Mouse (Mus musculus) embryonic facial prominence, embryonic 11.5 days (tissue): Measurements from ENCODE around the gene Cdc27. TPM values are rescaled to one million over a fixed set of nuclear protein-coding genes. Genes with fewer than 3 reads are reported as not detected.
"Not testable (repeated sequence)": the region's sequence is repeated elsewhere in the genome, so short reads cannot be mapped to it uniquely, and the experiment has no call there.

Experiments
- ATAC-seq: fragments of 200-750 bp; cut with Nextera tagmentation; replicated peaks from 2 replicates; pipeline ENCODE4 v1.8.0; 2017; ENCODE audit warnings: low read depth; ENCODE audit not compliant: insufficient number of reproducible peaks, low FRiP score, low TSS enrichment
- DNase-seq: peaks from one replicate; pipeline ENCODE4 v3.0.0-alpha.2; 2015; ENCODE audit warnings: low spot score
- H3K27ac ChIP-seq: fragments of 300-500 bp; sonication (generic); replicated peaks from 2 replicates; pipeline ENCODE4 v1.5.1; 2014; ENCODE audit warnings: mild to moderate bottlenecking, low read depth, low read length, control low read depth
- H3K27me3 ChIP-seq: fragments of 300-500 bp; sonication (generic); 2 replicates; pipeline ENCODE4 v1.6.1; 2014; ENCODE audit warnings: mild to moderate bottlenecking, low read length, moderate library complexity, mixed read lengths; ENCODE audit not compliant: control insufficient read depth, insufficient read depth
- H3K36me3 ChIP-seq: fragments of 300-500 bp; sonication (generic); replicated peaks from 2 replicates; pipeline ENCODE4 v1.6.1; 2014; ENCODE audit warnings: low read depth, mild to moderate bottlenecking, low read length, moderate library complexity, mixed read lengths; ENCODE audit not compliant: control insufficient read depth, insufficient read depth
- H3K4me1 ChIP-seq: fragments of 300-500 bp; sonication (generic); 2 replicates; pipeline ENCODE4 v1.6.1; 2014; ENCODE audit warnings: low read length, mixed read lengths; ENCODE audit not compliant: control insufficient read depth, insufficient read depth
- H3K4me2 ChIP-seq: fragments of 300-500 bp; sonication (generic); 2 replicates; pipeline ENCODE4 v1.6.1; 2014; ENCODE audit warnings: low read depth, mild to moderate bottlenecking, control low read depth, low read length, moderate library complexity
- H3K4me3 ChIP-seq: fragments of 300-500 bp; sonication (generic); 2 replicates; pipeline ENCODE4 v1.5.1; 2014; ENCODE audit warnings: low read depth, low read length, control low read depth
- H3K9ac ChIP-seq: fragments of 300-500 bp; sonication (generic); replicated peaks from 2 replicates; pipeline ENCODE4 v1.6.1; 2014; ENCODE audit warnings: mild to moderate bottlenecking, control low read depth, low read length
- H3K9me3 ChIP-seq: fragments of 300-500 bp; sonication (generic); replicated peaks from 2 replicates; pipeline ENCODE4 v1.6.1; 2016; ENCODE audit warnings: mild to moderate bottlenecking, low read length, inconsistent platforms, mixed read lengths; ENCODE audit not compliant: control insufficient read depth
- WGBS: fragments of 180-500 bp; shearing (Covaris S2); extraction: QIAGEN DNeasy Blood & Tissue Kit; methylation state at CpG from one replicate; pipeline ENCODE4 v1.1.7; 2014; 5-methylcytosine and 5-hydroxymethylcytosine counted together
- polyA plus RNA-seq: library from polyadenylated mRNA; unstranded; fragments of >200 nt; fragmentation: Nextera tagmentation; extraction: Ambion mirVana; gene quantifications from 2 replicates; pipeline ENCODE4 v1.2.1, GENCODE M21; 2014

Gene Cdc27
- polyA plus RNA-seq, 1 experiment from 2014 or later: 70.6 TPM

DNA sequence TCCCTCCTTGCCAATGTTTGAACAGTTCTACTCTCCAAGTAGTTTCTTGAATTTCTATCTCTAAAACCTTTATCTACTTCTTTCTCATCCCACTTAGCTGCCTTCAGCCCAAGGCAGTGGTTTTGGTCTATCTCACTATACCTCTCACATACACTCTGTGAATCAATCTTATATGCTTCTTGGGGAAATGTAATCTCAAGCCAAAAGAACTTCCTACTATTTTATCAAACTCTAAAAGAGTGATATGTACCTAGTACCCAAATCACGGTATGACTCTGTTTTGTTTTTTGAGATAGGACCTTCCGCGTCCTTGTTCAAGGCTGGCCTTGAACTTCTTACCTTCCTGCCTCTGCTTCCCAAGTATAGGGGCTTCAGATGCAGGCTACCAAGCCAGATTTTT is 2.9 kb downstream of the Cdc27 start:
- Histone ChIP-seq H3K27ac (no peak overlapping the region), H3K4me3 (no peak overlapping the region), H3K4me1 (no peaks in the 10 kb centered on the region; the same call in 1 of the 2 replicates), H3K4me2 (no peak overlapping the region), H3K27me3 (no peaks in the 10 kb centered on the region), H3K9me3 (no peaks in the 10 kb centered on the region), H3K36me3 (no peaks in the 10 kb centered on the region), H3K9ac (no peak overlapping the region)
- DNase-seq (no peak), ATAC-seq (no peak)
- WGBS: 94% methylated on average over 3 of the region's 3 CpGs

DNA sequence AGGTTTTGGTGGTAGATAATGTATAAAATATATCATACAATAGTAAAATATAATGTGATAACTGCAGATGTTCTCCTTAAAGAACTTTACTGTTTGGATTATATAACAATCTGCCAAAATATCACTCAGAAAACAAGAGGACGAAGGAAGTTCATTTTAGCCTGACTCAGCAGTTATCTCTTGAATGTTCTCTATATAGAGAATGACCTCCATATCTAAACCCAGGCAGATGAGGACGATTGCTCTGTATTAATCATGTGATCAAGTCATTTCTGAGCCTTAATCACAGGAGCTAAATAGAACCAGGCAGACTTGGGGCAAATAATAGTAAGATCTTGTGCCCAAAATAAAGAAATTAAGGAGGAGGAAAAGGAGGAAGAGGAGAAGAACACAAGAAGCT is 5.9 kb downstream of the Cdc27 start:
- no peak overlapping the region for H3K4me3 ChIP-seq
- ATAC-seq (no peak), DNase-seq (no peak)
- no peak overlapping the region for H3K9ac ChIP-seq
- no peak overlapping the region for H3K27ac ChIP-seq
- 90% methylated on average over 2 of the region's 2 CpGs for WGBS
- no peaks in the 10 kb centered on the region; the same call in 1 of the 2 replicates for H3K36me3 ChIP-seq
- no peak overlapping the region for H3K4me2 ChIP-seq
- no peaks in the 10 kb centered on the region; the same call in 1 of the 2 replicates for H3K4me1 ChIP-seq
- H3K9me3 ChIP-seq: no peaks in the 10 kb centered on the region
- H3K27me3 ChIP-seq: no peaks in the 10 kb centered on the region

DNA sequence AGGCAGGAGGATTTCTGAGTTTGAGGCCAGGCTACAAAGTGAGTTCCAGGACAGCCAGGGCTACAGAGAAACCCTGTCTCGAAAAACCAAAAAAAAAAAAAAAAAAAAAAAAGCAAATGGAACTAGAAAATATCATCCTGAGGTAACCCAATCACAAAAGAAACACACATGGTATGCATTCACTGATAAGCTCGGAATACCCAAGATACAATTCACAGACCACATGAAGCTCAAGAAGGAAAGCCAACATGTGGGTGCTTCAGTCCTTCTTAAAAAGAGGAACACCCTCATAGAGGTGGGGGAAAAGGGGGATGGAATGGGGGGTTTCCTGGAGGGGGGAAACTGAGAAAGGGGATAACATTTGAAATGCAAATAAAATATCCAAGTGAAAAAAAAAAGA is 7.1 kb downstream of the Cdc27 start:
- DNase-seq, H3K4me1 ChIP-seq, H3K4me3 ChIP-seq, H3K9me3 ChIP-seq, H3K4me2 ChIP-seq, ATAC-seq, H3K27me3 ChIP-seq, H3K36me3 ChIP-seq, H3K9ac ChIP-seq, H3K27ac ChIP-seq: not testable (repeated sequence)
- 96% methylated on average over 2 of the region's 2 CpGs for WGBS

DNA sequence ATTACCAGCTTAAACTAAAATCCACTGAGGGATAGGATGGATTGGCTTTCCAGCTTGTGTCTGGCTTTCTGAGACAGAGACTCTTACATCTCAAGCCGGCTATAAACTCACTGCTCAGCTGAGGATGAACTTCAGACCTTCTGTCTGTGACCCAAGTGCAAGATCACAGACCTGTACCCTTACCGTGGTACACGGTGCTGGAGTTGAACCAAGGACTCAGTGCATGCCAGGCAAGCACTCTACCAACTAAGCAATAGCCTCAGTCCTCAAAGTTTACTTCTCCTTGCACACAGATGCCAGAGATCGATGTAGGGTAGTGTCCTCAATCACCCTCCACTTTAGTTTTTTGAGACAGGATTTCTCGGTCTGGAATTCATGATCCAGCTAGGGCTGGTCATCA is 10.6 kb downstream of the Cdc27 start:
- WGBS: 96% methylated on average over 5 of the region's 5 CpGs
- ATAC-seq: no peak
- no peak for DNase-seq
- Histone ChIP-seq H3K4me3 (no peak overlapping the region), H3K4me2 (no peak overlapping the region), H3K9me3 (no peaks in the 10 kb centered on the region), H3K27ac (no peak overlapping the region), H3K36me3 (no peaks in the 10 kb centered on the region; the same call in 1 of the 2 replicates), H3K27me3 (no peaks in the 10 kb centered on the region), H3K9ac (no peak overlapping the region), H3K4me1 (no peaks in the 10 kb centered on the region)

DNA sequence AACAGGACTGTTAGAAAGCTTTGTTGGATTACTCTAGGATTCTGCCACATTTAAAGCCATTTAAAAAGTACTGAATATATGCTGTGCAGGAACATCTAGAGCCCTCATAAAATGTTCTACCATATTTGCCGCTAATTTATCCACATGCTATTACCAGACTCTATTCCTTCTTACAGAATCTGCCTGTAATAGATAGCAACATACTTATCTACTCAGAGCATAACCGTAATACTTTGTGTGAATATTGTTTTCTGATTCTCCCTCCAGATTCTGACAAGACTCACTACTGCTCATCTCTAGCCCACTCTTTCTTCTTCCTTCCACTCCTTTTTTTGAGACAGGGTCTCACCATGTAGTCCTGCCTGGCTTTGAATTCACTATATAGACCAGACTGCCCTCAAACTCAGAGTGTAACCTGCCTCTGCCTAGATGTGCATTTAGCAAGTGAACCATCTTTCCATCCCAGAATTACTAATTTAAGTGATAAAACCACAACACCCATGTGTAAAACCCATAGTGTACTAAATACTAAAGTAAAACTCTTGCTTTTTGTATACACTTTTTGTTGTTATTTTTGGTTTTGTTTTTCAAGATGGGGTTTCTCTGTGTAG is 12.4 kb downstream of the Cdc27 start:
- H3K9ac ChIP-seq: no peak overlapping the region
- DNase-seq (no peak), ATAC-seq (no peak)
- H3K9me3 ChIP-seq: no peaks in the 10 kb centered on the region
- no peaks in the 10 kb centered on the region for H3K4me1 ChIP-seq
- H3K4me2 ChIP-seq: no peak overlapping the region
- H3K27me3 ChIP-seq: no peaks in the 10 kb centered on the region
- no peak overlapping the region for H3K4me3 ChIP-seq
- no peak overlapping the region for H3K27ac ChIP-seq
- WGBS: 99% methylated on average over 2 of the region's 2 CpGs
- peaks cover 3% of the 10 kb centered on the region; the same call in 1 of the 2 replicates for H3K36me3 ChIP-seq

DNA sequence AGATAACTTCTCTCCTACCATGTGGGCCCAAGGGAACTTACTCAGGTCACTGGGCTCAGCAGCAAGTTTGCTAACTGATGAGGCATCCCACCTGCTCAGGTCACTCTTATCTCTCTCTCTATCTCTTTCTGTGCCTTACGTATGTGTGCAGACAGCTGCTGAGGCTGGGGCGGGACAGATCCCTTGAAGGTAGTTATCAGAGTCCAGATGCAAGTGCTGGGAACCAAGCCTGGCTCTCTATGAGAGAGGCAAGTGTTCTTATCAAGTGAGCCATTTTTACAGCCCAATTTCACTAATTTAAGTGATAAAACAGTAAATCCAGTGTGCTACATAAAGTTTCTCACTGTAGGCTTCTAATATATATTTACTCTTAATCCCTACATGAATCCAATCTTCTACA is 13.6 kb downstream of the Cdc27 start:
- DNase-seq: no peak
- 84% methylated on average over 2 of the region's 2 CpGs for WGBS
- Histone ChIP-seq H3K9ac (no peak overlapping the region), H3K27ac (no peak overlapping the region), H3K36me3 (peaks cover 3% of the 10 kb centered on the region; the same call in 1 of the 2 replicates), H3K4me3 (no peak overlapping the region), H3K9me3 (no peaks in the 10 kb centered on the region), H3K4me2 (no peak overlapping the region), H3K27me3 (no peaks in the 10 kb centered on the region), H3K4me1 (no peaks in the 10 kb centered on the region)
- ATAC-seq: no peak

DNA sequence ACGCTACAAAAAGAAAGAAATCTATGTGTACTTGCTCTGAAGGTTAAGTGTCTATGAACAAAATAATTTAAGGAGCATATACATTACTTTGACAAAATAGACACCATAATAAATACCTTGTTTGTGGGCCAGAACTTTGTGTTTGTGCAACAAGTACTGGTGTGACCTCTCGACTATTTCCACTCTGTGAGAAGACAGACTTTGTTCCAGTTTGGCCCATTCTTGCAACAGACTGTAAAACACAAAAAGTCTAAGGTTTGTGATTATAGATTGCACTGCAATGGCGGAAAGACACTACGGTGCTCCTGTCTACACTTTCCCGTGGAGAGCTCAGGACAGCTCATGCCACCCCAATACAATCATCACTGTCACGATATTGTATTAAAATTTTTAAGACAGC is 24.5 kb downstream of the Cdc27 start:
- Histone ChIP-seq H3K4me3 (no peak overlapping the region), H3K9ac (no peak overlapping the region), H3K4me2 (no peak overlapping the region), H3K27ac (no peak overlapping the region), H3K4me1 (no peaks in the 10 kb centered on the region), H3K27me3 (no peaks in the 10 kb centered on the region), H3K9me3 (no peaks in the 10 kb centered on the region), H3K36me3 (peaks cover 2% of the 10 kb centered on the region)
- no peak for ATAC-seq
- DNase-seq: no peak
- WGBS: 93% methylated on average over 6 of the region's 6 CpGs

DNA sequence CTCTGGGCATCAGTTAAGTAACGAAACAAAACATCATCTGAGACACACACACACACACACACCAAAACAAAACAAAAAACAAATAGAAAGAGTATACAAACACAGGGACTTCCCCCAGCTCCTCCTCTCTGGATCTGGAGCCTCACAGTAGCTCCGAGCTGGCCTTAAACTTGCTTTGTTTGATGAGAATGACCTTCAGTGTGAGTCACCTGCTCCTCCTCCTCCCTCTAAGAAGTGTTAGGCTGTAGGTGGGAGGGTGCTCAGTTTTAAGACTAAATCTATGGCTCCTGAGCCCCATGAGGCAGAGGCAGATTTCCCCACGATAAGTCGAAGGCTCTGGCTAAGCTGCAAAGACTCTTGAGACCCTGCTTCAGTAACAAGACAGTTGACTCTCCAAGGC is 38.0 kb downstream of the Cdc27 start:
- Histone ChIP-seq H3K4me2 (no peak overlapping the region), H3K27ac (no peak overlapping the region), H3K4me3 (no peak overlapping the region), H3K36me3 (peaks cover 14% of the 10 kb centered on the region), H3K9me3 (no peaks in the 10 kb centered on the region), H3K9ac (no peak overlapping the region), H3K27me3 (no peaks in the 10 kb centered on the region), H3K4me1 (no peaks in the 10 kb centered on the region)
- ATAC-seq (no peak), DNase-seq (no peak)
- WGBS: 91% methylated on average over 4 of the region's 4 CpGs
